Mouse (Mus musculus) limb, embryonic 10.5 days (tissue): ENCODE data around the gene Nfkb2. TPM values are rescaled to one million over a fixed set of nuclear protein-coding genes. Genes with fewer than 3 reads are reported as not detected.

Experiments
- DNase-seq: peaks from one replicate; pipeline ENCODE4 v3.0.0-alpha.2; 2017; ENCODE audit warnings: low spot score
- H3K27ac ChIP-seq: fragments of 300-500 bp; sonication (generic); 2 replicates; pipeline ENCODE4 v1.5.1; 2016; ENCODE audit warnings: mild to moderate bottlenecking
- H3K27me3 ChIP-seq: fragments of 300-500 bp; sonication (generic); 2 replicates; pipeline ENCODE4 v1.6.1; 2016; ENCODE audit warnings: low read depth, mild to moderate bottlenecking; ENCODE audit not compliant: poor library complexity, severe bottlenecking
- H3K36me3 ChIP-seq: fragments of 300-500 bp; sonication (generic); 2 replicates; pipeline ENCODE4 v1.6.1; 2016; ENCODE audit warnings: mild to moderate bottlenecking, moderate library complexity
- H3K4me1 ChIP-seq: fragments of 300-500 bp; sonication (generic); 2 replicates; pipeline ENCODE4 v1.6.1; 2016
- H3K4me3 ChIP-seq: fragments of 300-500 bp; sonication (generic); 2 replicates; pipeline ENCODE4 v1.5.1; 2016; ENCODE audit warnings: mild to moderate bottlenecking, moderate library complexity
- H3K9me3 ChIP-seq: fragments of 300-500 bp; sonication (generic); replicated peaks from 2 replicates; pipeline ENCODE4 v1.6.1; 2016; ENCODE audit warnings: mild to moderate bottlenecking
- WGBS: fragments of 180-500 bp; shearing (Covaris S2); methylation state at CpG from one replicate; pipeline ENCODE4 v1.1.7; 2016; 5-methylcytosine and 5-hydroxymethylcytosine counted together
- polyA plus RNA-seq: library from polyadenylated mRNA; unstranded; fragments of >200 nt; fragmentation: Nextera tagmentation; extraction: Ambion mirVana; gene quantifications from 2 replicates; pipeline ENCODE4 v1.2.1, GENCODE M21; 2016

Nfkb2 gene
- polyA plus RNA-seq, 1 experiment from 2014 or later, result 5.8 TPM

DNA sequence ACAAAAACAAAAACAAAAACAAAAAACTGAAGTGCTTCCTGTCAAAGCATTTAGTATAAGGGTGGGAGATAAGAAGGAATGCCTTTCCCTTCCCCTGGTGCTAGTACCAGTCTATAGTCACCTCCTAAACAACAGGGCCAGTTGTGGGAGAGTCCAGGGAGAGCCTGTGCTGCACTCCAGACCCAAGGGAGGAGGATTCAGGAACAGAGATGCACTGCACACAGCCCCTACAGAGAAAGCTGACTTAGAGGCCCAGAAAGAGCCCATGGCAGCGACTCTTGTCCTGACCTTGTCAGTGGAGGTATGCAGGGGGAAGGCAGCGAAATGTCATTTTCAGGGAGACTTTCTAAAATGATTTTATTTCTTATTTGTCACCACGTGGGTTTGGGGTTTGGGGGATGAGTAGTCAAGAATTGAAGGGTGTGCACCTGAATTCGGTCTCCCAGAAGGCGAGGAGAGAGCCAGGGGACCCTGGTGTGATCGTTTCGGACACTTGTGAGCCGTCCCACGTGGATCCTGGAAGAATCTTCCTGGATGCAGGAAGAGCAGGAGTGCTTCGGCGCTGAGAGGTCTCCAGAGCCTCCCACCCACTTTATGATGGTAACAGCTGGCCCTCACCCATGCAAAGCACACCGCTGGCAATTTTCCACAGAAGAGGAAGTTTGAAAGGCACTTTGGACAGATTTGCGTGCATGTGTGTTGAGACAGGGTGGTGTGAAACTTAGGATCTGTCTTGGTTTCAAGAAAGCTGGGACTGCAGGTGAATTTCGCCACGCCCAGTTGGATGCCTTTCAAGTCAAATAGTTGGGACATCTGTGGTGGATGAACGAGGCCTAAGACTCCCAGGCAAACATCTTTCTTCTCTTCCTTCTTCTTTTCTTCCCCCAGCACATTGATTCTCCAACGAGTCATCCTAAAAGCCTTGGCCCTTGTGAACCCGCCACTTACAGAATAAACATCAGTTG is 587 bp upstream of the Nfkb2 start:
- no peak overlapping the region for H3K27ac ChIP-seq
- no peaks in the 10 kb centered on the region for H3K9me3 ChIP-seq
- peaks cover 28% of the 10 kb centered on the region for H3K27me3 ChIP-seq
- WGBS, result 54% methylated on average over 18 of the region's 18 CpGs
- H3K36me3 ChIP-seq, result 0 out of 2 replicates have a peak, but pooled peaks cover 4% of the 10 kb centered on the region
- H3K4me1 ChIP-seq, result peaks cover 30% of the 10 kb centered on the region
- H3K4me3 ChIP-seq, result peak overlapping the region; percentile 69
- peak; percentile 26 for DNase-seq

DNA sequence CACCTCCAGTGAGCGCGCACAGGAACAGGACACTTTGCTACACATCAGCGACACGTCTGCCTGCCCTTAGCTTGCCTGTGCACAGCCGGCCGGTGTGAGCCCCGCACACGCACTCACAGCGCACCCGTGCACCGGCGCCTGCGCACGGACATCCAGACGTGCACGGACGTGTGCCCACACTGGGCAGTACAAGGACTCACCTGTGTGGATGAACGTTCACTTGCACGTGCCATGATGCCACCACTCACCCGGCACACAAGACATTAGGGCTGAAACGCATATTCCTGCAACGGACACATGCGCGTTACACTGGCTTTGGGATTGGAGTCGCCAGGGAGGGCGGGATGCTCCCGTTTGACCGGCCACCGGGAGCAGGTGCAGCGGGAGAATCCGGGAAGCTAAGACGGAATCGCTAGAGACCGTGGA is 801 bp downstream of the Nfkb2 start:
- peaks cover 40% of the 10 kb centered on the region for H3K27me3 ChIP-seq

DNA sequence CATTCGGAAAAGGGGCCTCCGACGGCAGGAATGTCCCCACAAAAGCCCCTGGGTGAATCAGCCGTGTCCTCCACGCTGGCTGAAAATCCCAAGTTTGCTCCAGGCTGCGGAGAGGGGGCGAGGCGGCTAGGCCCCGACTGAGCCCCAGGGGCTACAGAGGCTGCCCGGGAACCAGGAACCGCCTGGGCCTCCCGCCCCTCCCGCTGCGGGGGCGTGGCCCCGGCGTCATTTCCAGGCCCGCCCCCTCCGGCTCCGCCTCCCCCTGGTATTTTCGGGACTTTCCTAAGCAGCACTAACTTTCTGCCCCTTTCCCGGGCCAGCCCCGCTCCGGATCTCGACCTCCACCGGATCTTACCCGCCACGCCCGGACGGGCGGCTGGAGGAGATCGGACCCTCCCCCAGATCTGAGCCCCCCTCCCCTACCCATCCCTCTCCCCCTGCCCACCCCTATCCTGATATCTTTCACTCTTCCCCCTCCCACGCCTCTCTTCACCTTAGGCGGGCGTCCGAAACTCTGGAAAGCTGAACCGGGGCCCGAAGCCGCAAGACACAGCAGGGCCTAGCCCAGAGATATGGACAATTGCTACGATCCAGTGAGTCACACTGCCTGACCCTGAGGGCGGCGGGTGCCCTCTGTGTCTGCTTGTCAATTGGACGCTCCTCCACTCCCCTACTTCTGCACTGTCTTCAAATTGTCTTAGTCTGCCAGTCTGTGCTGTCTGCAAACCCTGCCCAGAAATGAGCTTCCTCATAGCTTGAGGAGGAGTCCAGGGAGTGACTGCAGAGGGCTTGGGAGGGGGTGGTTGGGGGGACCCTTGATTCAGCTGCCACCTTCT is 1.5 kb downstream of the Nfkb2 start:
- under 1% methylated on average over 42 of the region's 43 CpGs for WGBS
- Histone ChIP-seq H3K27ac (peak overlapping the region; percentile 78), H3K4me3 (peak overlapping the region; percentile 69), H3K9me3 (no peaks in the 10 kb centered on the region), H3K36me3 (peaks cover 15% of the 10 kb centered on the region), H3K4me1 (peaks cover 37% of the 10 kb centered on the region), H3K27me3 (peaks cover 47% of the 10 kb centered on the region)
- DNase-seq, result peak; percentile 91

More for the DNA sequence above, 801 bp downstream of the Nfkb2 start:
- Histone ChIP-seq H3K36me3 (peaks cover 8% of the 10 kb centered on the region), H3K27ac (peak overlapping the region; percentile 78), H3K4me1 (peaks cover 37% of the 10 kb centered on the region), H3K4me3 (peak overlapping the region; percentile 69), H3K9me3 (no peaks in the 10 kb centered on the region)
- DNase-seq, result no peak
- WGBS, result under 1% methylated on average over 34 of the region's 34 CpGs

DNA sequence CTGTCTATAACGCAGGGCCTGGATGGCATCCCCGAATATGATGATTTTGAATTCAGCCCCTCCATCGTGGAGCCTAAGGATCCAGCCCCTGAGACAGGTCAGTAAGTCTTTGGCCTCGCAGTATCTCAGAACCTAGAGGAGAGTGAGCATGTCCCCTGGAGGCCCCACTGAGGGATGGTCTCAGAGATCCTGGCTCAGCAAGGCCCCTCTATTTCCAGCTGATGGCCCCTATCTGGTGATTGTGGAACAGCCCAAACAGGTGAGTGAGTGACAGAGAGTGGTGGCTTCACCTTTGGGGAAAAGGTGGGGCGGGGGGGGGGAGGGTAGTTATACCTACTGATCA is 2.1 kb downstream of the Nfkb2 start:
- Histone ChIP-seq H3K36me3 (peaks cover 19% of the 10 kb centered on the region), H3K9me3 (no peaks in the 10 kb centered on the region), H3K4me1 (peaks cover 37% of the 10 kb centered on the region), H3K27me3 (peaks cover 53% of the 10 kb centered on the region), H3K27ac (peak overlapping the region; percentile 78; the same call in 1 of the 2 replicates), H3K4me3 (peak overlapping the region; percentile 69)
- no peak for DNase-seq
- 48% methylated on average over 5 of the region's 5 CpGs for WGBS

DNA sequence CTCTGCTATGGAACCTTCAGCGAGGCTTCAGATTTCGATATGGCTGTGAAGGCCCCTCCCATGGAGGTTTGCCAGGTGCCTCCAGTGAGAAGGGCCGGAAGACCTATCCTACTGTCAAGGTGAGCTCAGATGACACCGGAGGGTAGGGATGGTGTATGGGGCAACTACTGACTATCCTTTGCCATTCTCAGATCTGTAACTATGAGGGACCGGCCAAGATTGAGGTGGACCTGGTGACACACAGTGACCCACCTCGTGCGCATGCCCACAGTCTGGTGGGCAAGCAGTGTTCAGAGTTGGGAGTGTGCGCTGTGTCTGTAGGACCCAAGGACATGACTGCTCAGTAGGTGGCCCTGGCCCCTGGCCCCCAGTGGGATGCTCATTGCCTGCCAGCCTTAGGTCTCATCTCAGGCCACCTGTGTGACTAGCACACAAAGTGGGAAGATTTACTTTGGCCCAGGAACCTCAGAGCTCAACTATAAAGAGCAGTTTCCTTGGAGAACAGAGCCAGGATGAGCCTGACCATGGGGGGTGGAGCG is 2.7 kb downstream of the Nfkb2 start:
- Histone ChIP-seq H3K4me1 (peaks cover 37% of the 10 kb centered on the region), H3K36me3 (peaks cover 25% of the 10 kb centered on the region), H3K4me3 (no peak overlapping the region), H3K27ac (no peak overlapping the region), H3K9me3 (no peaks in the 10 kb centered on the region), H3K27me3 (peaks cover 59% of the 10 kb centered on the region)
- WGBS, result 88% methylated on average over 9 of the region's 9 CpGs
- peak; percentile 21 for DNase-seq

DNA sequence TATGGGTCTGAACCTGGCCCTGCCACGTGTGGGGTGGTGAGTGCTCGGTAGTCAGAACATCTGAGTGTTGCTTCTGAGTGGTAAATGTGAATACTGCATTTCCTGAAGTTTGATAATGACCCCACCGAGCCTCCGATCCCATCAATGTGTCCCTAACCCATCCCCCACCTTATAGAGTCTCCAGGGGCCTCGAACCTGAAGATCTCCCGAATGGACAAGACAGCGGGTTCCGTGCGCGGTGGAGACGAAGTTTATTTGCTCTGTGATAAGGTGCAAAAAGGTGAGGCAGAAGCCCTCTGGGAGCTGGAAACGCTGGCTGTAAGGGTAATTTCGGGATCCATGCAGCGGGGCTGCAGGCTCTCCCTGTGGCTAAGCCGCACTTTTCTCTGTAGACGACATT is 3.7 kb downstream of the Nfkb2 start:
- Histone ChIP-seq H3K9me3 (no peaks in the 10 kb centered on the region), H3K4me3 (no peak overlapping the region), H3K4me1 (peaks cover 40% of the 10 kb centered on the region), H3K27me3 (peaks cover 68% of the 10 kb centered on the region), H3K27ac (no peak overlapping the region), H3K36me3 (peaks cover 27% of the 10 kb centered on the region)
- 74% methylated on average over 16 of the region's 16 CpGs for WGBS
- DNase-seq, result no peak

DNA sequence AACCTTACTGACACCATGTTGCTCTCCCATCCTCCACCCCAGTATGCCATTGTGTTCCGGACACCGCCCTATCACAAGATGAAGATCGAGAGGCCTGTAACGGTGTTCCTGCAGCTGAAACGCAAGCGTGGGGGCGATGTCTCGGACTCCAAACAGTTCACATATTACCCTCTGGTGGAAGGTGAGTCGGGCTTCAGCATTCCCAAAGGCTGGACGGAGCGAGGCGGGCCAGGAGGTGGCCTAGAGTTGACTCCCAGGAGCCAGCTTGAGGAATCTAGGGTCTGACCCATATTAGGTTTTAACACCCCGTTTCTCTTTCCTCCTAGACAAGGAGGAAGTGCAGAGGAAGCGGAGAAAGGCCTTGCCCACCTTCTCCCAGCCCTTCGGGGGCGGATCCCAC is 4.2 kb downstream of the Nfkb2 start:
- Histone ChIP-seq H3K4me1 (peaks cover 40% of the 10 kb centered on the region), H3K36me3 (peaks cover 27% of the 10 kb centered on the region), H3K27ac (peak overlapping the region; percentile 66; the same call in 1 of the 2 replicates), H3K4me3 (peak overlapping the region; percentile 52), H3K9me3 (no peaks in the 10 kb centered on the region), H3K27me3 (peaks cover 73% of the 10 kb centered on the region)
- 49% methylated on average over 16 of the region's 16 CpGs for WGBS
- DNase-seq, result peak; percentile 31

DNA sequence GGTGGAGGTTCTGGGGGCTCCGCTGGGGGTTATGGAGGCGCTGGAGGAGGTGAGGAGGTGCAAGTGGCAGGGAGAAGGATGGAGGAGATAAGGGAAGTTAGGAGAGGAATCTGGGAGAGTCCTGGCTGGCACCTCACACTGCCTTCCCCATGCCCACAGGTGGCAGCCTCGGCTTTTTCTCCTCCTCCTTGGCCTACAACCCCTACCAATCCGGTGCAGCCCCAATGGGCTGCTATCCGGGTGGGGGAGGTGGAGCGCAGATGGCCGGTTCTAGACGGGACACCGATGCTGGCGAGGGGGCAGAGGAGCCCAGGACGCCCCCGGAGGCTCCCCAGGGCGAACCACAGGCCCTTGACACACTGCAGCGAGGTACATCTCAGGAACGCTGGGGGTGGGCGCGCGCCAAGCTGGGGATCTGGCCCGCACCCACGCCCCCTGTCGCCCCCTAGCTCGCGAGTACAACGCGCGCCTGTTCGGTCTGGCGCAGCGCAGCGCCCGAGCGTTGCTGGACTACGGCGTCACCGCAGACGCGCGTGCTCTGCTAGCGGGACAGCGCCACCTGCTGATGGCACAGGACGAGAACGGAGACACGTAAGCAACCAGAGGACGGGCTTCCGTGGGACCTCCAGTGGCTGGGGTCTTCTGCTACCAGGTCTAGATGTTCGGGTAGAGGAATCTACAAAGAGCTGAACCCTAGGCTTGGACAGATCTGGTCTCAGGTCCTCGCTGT is 4.8 kb downstream of the Nfkb2 start:
- peaks cover 27% of the 10 kb centered on the region for H3K36me3 ChIP-seq
- H3K4me1 ChIP-seq, result peaks cover 39% of the 10 kb centered on the region
- peak; percentile 92 for DNase-seq
- peaks cover 79% of the 10 kb centered on the region for H3K27me3 ChIP-seq
- H3K9me3 ChIP-seq, result no peaks in the 10 kb centered on the region
- 2% methylated on average over 47 of the region's 47 CpGs for WGBS
- H3K4me3 ChIP-seq, result peak overlapping the region; percentile 52
- peak overlapping the region; percentile 66 for H3K27ac ChIP-seq

DNA sequence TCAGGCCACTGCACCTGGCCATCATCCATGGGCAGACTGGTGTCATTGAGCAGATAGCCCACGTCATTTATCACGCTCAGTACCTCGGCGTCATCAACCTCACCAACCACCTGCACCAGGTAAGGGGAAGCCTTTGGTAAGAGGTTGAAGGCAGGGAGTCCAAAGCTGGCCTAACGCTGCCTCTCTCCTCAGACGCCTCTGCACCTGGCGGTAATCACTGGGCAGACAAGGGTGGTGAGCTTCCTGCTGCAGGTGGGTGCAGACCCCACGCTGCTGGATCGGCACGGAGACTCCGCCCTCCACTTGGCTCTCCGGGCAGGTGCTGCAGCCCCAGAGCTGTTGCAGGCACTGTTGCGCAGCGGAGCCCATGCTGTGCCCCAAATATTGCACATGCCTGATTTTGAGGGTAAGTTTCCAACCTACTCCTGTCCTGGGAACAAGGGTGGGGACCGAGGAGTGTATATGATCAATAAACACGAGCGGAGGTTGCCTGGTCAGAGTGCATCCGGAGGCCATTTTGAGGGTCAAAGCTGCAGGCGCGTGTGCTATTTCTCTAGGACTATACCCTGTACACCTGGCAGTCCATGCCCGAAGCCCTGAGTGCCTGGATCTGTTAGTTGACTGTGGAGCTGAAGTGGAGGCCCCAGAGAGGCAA is 5.7 kb downstream of the Nfkb2 start:
- Histone ChIP-seq H3K9me3 (no peaks in the 10 kb centered on the region), H3K4me3 (peak overlapping the region; percentile 52; the same call in 1 of the 2 replicates), H3K27ac (no peak overlapping the region), H3K36me3 (peaks cover 27% of the 10 kb centered on the region), H3K27me3 (peaks cover 88% of the 10 kb centered on the region), H3K4me1 (peaks cover 37% of the 10 kb centered on the region)
- WGBS, result 78% methylated on average over 21 of the region's 21 CpGs
- peak; percentile 29 for DNase-seq

DNA sequence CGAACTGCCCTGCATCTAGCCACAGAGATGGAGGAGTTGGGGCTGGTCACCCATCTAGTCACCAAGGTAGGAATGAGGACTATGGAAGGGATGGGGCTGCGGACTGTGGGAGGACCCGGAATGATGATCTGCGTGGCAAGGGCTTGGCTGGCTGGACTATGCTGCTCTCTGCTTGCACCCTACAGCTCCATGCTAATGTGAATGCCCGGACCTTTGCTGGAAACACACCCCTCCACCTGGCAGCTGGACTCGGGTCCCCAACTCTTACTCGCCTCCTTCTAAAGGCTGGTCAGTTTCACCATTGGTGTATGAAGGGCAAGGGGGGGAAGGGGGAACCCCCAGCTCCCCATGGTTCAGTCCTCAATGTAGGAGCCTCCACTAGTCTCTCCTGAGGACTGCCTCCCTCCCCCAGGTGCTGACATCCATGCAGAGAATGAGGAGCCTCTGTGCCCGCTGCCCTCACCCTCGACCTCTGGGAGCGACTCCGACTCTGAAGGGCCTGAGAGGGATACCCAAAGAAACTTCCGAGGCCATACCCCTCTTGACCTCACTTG is 6.3 kb downstream of the Nfkb2 start:
- Histone ChIP-seq H3K27me3 (peaks cover 94% of the 10 kb centered on the region), H3K4me1 (peaks cover 31% of the 10 kb centered on the region), H3K9me3 (no peaks in the 10 kb centered on the region), H3K4me3 (no peak overlapping the region), H3K36me3 (peaks cover 27% of the 10 kb centered on the region), H3K27ac (no peak overlapping the region)
- WGBS, result 87% methylated on average over 12 of the region's 12 CpGs
- peak; percentile 27 for DNase-seq

DNA sequence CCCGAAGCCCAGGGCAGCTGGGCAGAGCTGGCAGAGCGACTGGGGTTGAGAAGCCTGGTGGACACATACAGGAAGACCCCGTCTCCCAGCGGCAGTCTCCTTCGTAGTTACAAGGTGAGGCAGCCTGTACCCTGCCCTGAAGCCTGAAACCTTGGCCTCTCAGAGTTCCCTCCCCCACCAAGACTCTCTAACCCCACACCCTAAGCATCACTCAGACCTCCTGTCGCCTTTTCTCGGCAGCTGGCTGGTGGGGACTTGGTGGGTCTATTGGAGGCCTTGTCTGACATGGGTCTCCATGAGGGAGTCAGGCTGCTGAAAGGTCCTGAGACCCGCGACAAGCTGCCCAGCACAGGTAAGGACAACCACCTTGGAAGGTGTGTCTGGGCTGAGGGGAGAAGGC is 7.2 kb downstream of the Nfkb2 start:
- Histone ChIP-seq H3K27me3 (peaks cover 97% of the 10 kb centered on the region), H3K9me3 (no peaks in the 10 kb centered on the region), H3K27ac (no peak overlapping the region), H3K36me3 (peaks cover 27% of the 10 kb centered on the region), H3K4me3 (no peak overlapping the region), H3K4me1 (peaks cover 25% of the 10 kb centered on the region)
- DNase-seq, result peak; percentile 22
- 84% methylated on average over 9 of the region's 9 CpGs for WGBS
